Mouse (Mus musculus): ENCODE results near the gene Sash1. TPM values are rescaled to one million over a fixed set of nuclear protein-coding genes. Genes with fewer than 3 reads are reported as not detected.

Gene Sash1
- total and polyA plus RNA-seq, 3 experiments, result 0.09 to 0.59 (median 0.24) TPM

DNA sequence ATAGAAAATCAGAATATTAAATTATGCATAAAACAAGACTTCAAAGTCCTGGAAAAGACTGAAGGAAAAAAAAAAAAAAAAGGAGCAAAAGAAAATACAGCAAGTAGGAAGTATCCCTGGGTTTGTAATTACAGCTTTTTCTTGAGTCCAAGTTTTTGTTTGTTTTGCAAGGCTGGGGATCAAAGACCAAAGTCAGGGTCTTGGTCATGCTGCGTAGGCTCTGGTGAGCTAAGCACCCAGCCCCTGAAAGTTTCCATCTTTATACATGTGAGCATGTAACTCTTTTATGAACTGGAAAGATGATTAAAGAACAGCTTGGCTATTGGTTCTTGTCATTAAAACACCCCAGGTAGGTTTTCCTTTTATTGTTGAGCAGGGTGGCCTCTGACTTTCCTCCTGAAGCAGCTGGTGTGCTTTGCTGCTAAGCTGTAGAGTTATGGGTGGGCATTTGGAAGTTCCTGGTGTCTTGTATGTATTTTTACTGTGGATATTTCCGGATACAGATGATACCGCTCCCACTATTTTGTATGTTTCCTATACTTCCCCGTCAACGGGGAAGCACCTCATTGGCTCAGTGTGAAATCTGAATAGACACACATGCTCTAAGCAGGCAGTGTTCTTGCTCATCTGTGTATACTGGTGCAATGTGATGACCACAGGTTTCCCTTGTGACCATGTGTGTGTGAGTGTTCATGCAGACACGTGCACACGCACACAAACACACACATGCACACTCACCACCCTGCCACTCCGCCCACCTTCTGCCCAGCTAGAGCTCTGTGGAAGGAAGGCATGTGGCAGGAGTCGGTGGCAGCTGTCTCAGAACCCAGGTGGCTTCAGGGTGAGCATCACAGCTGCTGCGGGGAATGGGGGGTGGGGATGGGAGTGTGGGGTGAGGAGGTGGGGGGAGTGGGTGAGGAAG, 47.8 kb upstream of the Sash1 start:
- Histone ChIP-seq H3K27ac (ENCODE audit: insufficient read depth, low read depth) (peak overlapping the region; percentile 22), H3K4me2 (ENCODE audit: insufficient read depth, low read depth, poor library complexity, severe bottlenecking) (peak overlapping the region; percentile 10), H3K4me1 (ENCODE audit: control insufficient read depth in 1 of 2, insufficient read depth in 2 of 2) (peaks cover 20 to 63% of the 10 kb centered on the region in 2 experiments), H3K36me3 (replicated peaks in 1 of 2; ENCODE audit: control insufficient read depth in 1 of 2, insufficient read depth in 1 of 2, low read length in 1 of 2) (no peaks in the 10 kb centered on the region), H3K27me3 (replicated peaks) (no peaks in the 10 kb centered on the region), H3K4me3 (replicated peaks in 1 of 3; ENCODE audit: low read depth in 2 of 3, low read length in 2 of 3, poor library complexity in 1 of 3) (peak overlapping the region in 2 of 3 experiments; percentile 22), H3K9ac (ENCODE audit: insufficient read depth, low read depth) (peak overlapping the region; percentile 8), H3K79me2 (replicated peaks; ENCODE audit: control insufficient read depth, extremely low read depth, insufficient read depth, poor library complexity, severe bottlenecking) (no peaks in the 10 kb centered on the region), H3K9me3 (replicated peaks; ENCODE audit: low read length) (no peaks in the 10 kb centered on the region)
- peak; percentile 71 for DNase-seq (ENCODE audit: extremely low read depth)
- dilution Hi-C loops (cut with MboI; ENCODE audit: extremely low pct_ligation_motif_present, extremely low pct_unique_long_range_greater_than_20kb, low sequenced_read_pairs), result no loop called here
- in situ Hi-C loops (cut with MboI; ENCODE audit: low pct_ligation_motif_present, low pct_unique_long_range_greater_than_20kb, low sequenced_read_pairs), result no loop called here
- TF ChIP-seq KAT2A (IDR thresholded peaks at IDR 0.05; ENCODE audit: insufficient replicate concordance, low read length) (no peak), ZMIZ1 (IDR thresholded peaks at IDR 0.05; ENCODE audit: low read depth, low read length) (0 out of 2 replicates have a peak, but pooled peaks have one; percentile 40), EP300 (IDR thresholded peaks at IDR 0.05; ENCODE audit: low read length) (peak; percentile 64), CHD1 (IDR thresholded peaks at IDR 0.05; ENCODE audit: low read depth, low read length) (no peak), UBTF (IDR thresholded peaks at IDR 0.05; ENCODE audit: low read depth, low read length) (no peak), PAX5 (IDR thresholded peaks at IDR 0.05; ENCODE audit: low read length) (no peak), ZC3H11A (IDR thresholded peaks at IDR 0.05; ENCODE audit: low read depth, low read length) (no peak), USF1 (IDR thresholded peaks at IDR 0.05; ENCODE audit: low read depth, low read length) (no peak), POLR2AphosphoS2 (IDR thresholded peaks at IDR 0.05; ENCODE audit: low read depth, low read length) (no peak), JUND (conservative IDR thresholded peaks at IDR 0.05; ENCODE audit: low read depth, low read length) (no peak), E2F4 (IDR thresholded peaks at IDR 0.05; ENCODE audit: insufficient replicate concordance, low read depth, low read length) (no peak), SIN3A (IDR thresholded peaks at IDR 0.05; ENCODE audit: low read length) (peak; percentile 83; the same call in 1 of the 2 replicates), JUN (IDR thresholded peaks at IDR 0.05; ENCODE audit: insufficient read depth, low read depth, low read length) (no peak), ZNF384 (IDR thresholded peaks at IDR 0.05; ENCODE audit: low read depth, low read length) (0 out of 2 replicates have a peak, but pooled peaks have one; percentile 2), ELF1 (IDR thresholded peaks at IDR 0.05; ENCODE audit: low read depth, low read length) (peak; percentile 54; the same call in 1 of the 2 replicates), USF2 (conservative IDR thresholded peaks at IDR 0.05; ENCODE audit: low read depth, low read length) (no peak), MAX (IDR thresholded peaks at IDR 0.05; ENCODE audit: low read length) (peak; percentile 94), CHD2 (IDR thresholded peaks at IDR 0.05; ENCODE audit: low read length) (no peak), MXI1 (IDR thresholded peaks at IDR 0.05; ENCODE audit: low read depth, low read length) (peak; percentile 67; the same call in 1 of the 2 replicates), NELFE (IDR thresholded peaks at IDR 0.05; ENCODE audit: low read depth, low read length) (0 out of 2 replicates have a peak, but pooled peaks have one; percentile 26), TBP (conservative IDR thresholded peaks at IDR 0.05; ENCODE audit: low read depth, low read length) (no peak), GABPA (IDR thresholded peaks at IDR 0.05; ENCODE audit: insufficient replicate concordance, low read depth, low read length) (no peak), RCOR1 (conservative IDR thresholded peaks at IDR 0.05; ENCODE audit: low read depth, low read length) (peak; percentile 85), MAZ (IDR thresholded peaks at IDR 0.05; ENCODE audit: low read depth, low read length) (no peak; the same call in 1 of the 2 replicates), MEF2A (IDR thresholded peaks at IDR 0.05; ENCODE audit: borderline replicate concordance, low read depth, low read length) (peak; percentile 71), ZKSCAN1 (IDR thresholded peaks at IDR 0.05; ENCODE audit: borderline replicate concordance, low read depth, low read length) (no peak), IRF4 (IDR thresholded peaks at IDR 0.05; ENCODE audit: low read depth, low read length) (peak; percentile 50; the same call in 1 of the 2 replicates), ETS1 (conservative IDR thresholded peaks at IDR 0.05; ENCODE audit: low read depth, low read length) (peak; percentile 87), CTCF (conservative IDR thresholded peaks at IDR 0.05 in 1 of 2, IDR thresholded peaks at IDR 0.05 in 1 of 2; ENCODE audit: low read depth in 2 of 2, low read length in 2 of 2) (no peak), BHLHE40 (IDR thresholded peaks at IDR 0.05; ENCODE audit: low read depth, low read length) (peak; percentile 99), RAD21 (IDR thresholded peaks at IDR 0.05; ENCODE audit: low read depth, low read length) (no peak), TCF12 (IDR thresholded peaks at IDR 0.05; ENCODE audit: low read depth, low read length) (peak; percentile 95), POLR2A (IDR thresholded peaks at IDR 0.05; ENCODE audit: low read depth, low read length) (no peak; the same call in 1 of the 2 replicates), SMC3 (IDR thresholded peaks at IDR 0.05; ENCODE audit: low read depth, low read length) (no peak), NRF1 (IDR thresholded peaks at IDR 0.05; ENCODE audit: low read depth, low read length) (no peak), MAFK (IDR thresholded peaks at IDR 0.05; ENCODE audit: insufficient replicate concordance, low read length) (no peak), HCFC1 (IDR thresholded peaks at IDR 0.05; ENCODE audit: low read depth, low read length) (no peak; the same call in 1 of the 2 replicates), MYC (IDR thresholded peaks at IDR 0.05; ENCODE audit: low read depth, low read length) (peak; percentile 89)

Measured in CH12.LX (cell line).